8 mouse cellular contexts compared by ENCODE assay signal in the genomic region with DNA sequence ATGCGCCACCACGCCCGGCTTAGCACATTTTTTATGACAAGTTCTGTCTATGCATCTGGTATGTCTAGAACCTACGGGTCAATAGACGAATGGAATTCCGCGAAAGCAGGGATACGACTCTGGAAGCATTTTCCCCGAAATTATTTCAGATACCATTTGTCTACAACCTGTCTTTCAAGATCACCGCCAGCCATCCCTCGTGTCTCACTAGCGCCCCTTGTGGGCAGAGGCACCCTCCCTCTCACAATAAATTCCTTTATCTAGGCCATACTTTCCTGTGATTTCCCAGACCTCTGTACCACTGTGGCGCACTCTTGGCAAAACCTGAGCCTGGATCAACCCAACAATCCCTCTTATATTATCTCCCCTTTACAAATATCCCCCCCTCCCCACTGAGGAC. TPM values are rescaled to one million over a fixed set of nuclear protein-coding genes. Genes with fewer than 3 reads are reported as not detected.
DNase-seq lines count a peak whose midpoint lies in the region; ATAC-seq and TF ChIP-seq lines count a peak whose summit lies in the region.
"Had no signal": no experiment of that assay in that cellular context is flagged by ENCODE, and none has a peak within 500 bp of the region (broad histone marks: within the 10 kb centered on the region; RNA-seq: fewer than 3 reads in every experiment).

No protein-coding gene starts in this region.

- DNase-seq in midbrain, embryonic 10.5 days (ENCODE audit: low spot score): peak; percentile 55
- peak; percentile 60 for DNase-seq in WW6 (ENCODE audit: low read depth, low spot score)
- DNase-seq in cerebellum, adult 9-11 months: peak; percentile 77
- peak; percentile 87 for DNase-seq in induced T-regulatory cell, adult 2 months (ENCODE audit: low read depth)
- peak; percentile 62 for DNase-seq in lung, embryonic 14.5 days
- peak; percentile 75 to 90 for DNase-seq in spleen, postnatal 10 days (ENCODE audit: low spot score in 2 of 2)

- H3K4me1 ChIP-seq in midbrain, embryonic 10.5 days: peaks cover 17% of the 10 kb centered on the region
- H3K4me1 ChIP-seq in midbrain, embryonic 13.5 days (replicated peaks): peaks cover 10% of the 10 kb centered on the region
- H3K4me1 ChIP-seq in lung, embryonic 14.5 days (ENCODE audit: insufficient read depth): peaks cover 8% of the 10 kb centered on the region

- peak; percentile 69 for TF ChIP-seq CTCF in lung, embryonic 14.5 days (IDR thresholded peaks at IDR 0.05; ENCODE audit: low read depth)

- peak overlapping the region; percentile 76; the same call in 1 of the 2 replicates for H3K4me3 ChIP-seq in midbrain, embryonic 10.5 days
- H3K4me3 ChIP-seq in midbrain, embryonic 13.5 days (replicated peaks): no peak overlapping the region
- no peak overlapping the region for H3K4me3 ChIP-seq in lung, embryonic 14.5 days (ENCODE audit: low read depth, low read length)

- peaks cover 18% of the 10 kb centered on the region for H3K36me3 ChIP-seq in midbrain, embryonic 10.5 days
- H3K36me3 ChIP-seq in midbrain, embryonic 13.5 days: peaks cover 10% of the 10 kb centered on the region
- H3K36me3 ChIP-seq in lung, embryonic 14.5 days (ENCODE audit: insufficient read depth): peaks cover 20% of the 10 kb centered on the region; the same call in 1 of the 2 replicates

- no peak overlapping the region for H3K9ac ChIP-seq in midbrain, embryonic 13.5 days (replicated peaks)
- H3K9ac ChIP-seq in lung, embryonic 14.5 days: no peak overlapping the region

- 55% methylated on average over 13 of the region's 13 CpGs for WGBS in midbrain, embryonic 10.5 days
- WGBS in midbrain, embryonic 13.5 days: 58% methylated on average over 13 of the region's 13 CpGs
- WGBS in lung, embryonic 14.5 days: 54% methylated on average over 13 of the region's 13 CpGs

- H3K4me2 ChIP-seq in midbrain, embryonic 13.5 days (replicated peaks): no peak overlapping the region
- no peak overlapping the region for H3K4me2 ChIP-seq in lung, embryonic 14.5 days

- no peak for ATAC-seq in midbrain, embryonic 13.5 days
- ATAC-seq in lung, embryonic 14.5 days (ENCODE audit: insufficient read depth): no peak

- no peaks in the 10 kb centered on the region for H3K27me3 ChIP-seq in midbrain, embryonic 10.5 days (ENCODE audit: low read depth, poor library complexity, severe bottlenecking)
- 0 out of 2 replicates have a peak, but pooled peaks cover 5% of the 10 kb centered on the region for H3K27me3 ChIP-seq in midbrain, embryonic 13.5 days
- no peaks in the 10 kb centered on the region for H3K27me3 ChIP-seq in lung, embryonic 14.5 days (ENCODE audit: insufficient read depth, low read length)

- no peak overlapping the region for H3K27ac ChIP-seq in midbrain, embryonic 10.5 days (replicated peaks)
- no peak overlapping the region for H3K27ac ChIP-seq in midbrain, embryonic 13.5 days
- H3K27ac ChIP-seq in lung, embryonic 14.5 days (ENCODE audit: low read depth): no peak overlapping the region

- no peaks in the 10 kb centered on the region for H3K9me3 ChIP-seq in midbrain, embryonic 10.5 days (replicated peaks)
- H3K9me3 ChIP-seq in midbrain, embryonic 13.5 days: no peaks in the 10 kb centered on the region
- no peaks in the 10 kb centered on the region for H3K9me3 ChIP-seq in lung, embryonic 14.5 days (ENCODE audit: low read depth, low read length)

RNA-seq across cellular contexts. Expression of gene Vkorc1, which starts 1.0 kb away (rescaled TPM):
- polyA plus RNA-seq in midbrain, embryonic 10.5 days (2016; fragmentation: Nextera tagmentation; extraction: Ambion mirVana): 43.4 and 44.6 TPM in 2 replicates
- 51.9 and 54.9 TPM in 2 replicates for polyA plus RNA-seq in midbrain, embryonic 13.5 days (2015; fragmentation: Nextera tagmentation; extraction: Ambion mirVana)
- 127 and 129 TPM in 2 replicates for polyA plus RNA-seq in lung, embryonic 14.5 days (2014; fragmentation: Nextera tagmentation; extraction: Ambion mirVana)

RNA-seq across cellular contexts. Expression of gene Gm21974, which starts 1.1 kb away (rescaled TPM):
- polyA plus RNA-seq in midbrain, embryonic 10.5 days (2016; fragmentation: Nextera tagmentation; extraction: Ambion mirVana): not detected in 2 replicates
- not detected in 2 replicates for polyA plus RNA-seq in midbrain, embryonic 13.5 days (2015; fragmentation: Nextera tagmentation; extraction: Ambion mirVana)
- polyA plus RNA-seq in lung, embryonic 14.5 days (2014; fragmentation: Nextera tagmentation; extraction: Ambion mirVana): not detected in 2 replicates
- polyA plus RNA-seq: gonadal fat pad, adult 2 months had no signal

RNA-seq across cellular contexts. Expression of gene Prss53, which starts 5.6 kb away (rescaled TPM):
- polyA plus RNA-seq in midbrain, embryonic 10.5 days (2016; fragmentation: Nextera tagmentation; extraction: Ambion mirVana): 0.52 and 0.68 TPM in 2 replicates
- polyA plus RNA-seq in midbrain, embryonic 13.5 days (2015; fragmentation: Nextera tagmentation; extraction: Ambion mirVana): 0.53 and 1.0 TPM in 2 replicates
- 0.65 and 0.95 TPM in 2 replicates for polyA plus RNA-seq in lung, embryonic 14.5 days (2014; fragmentation: Nextera tagmentation; extraction: Ambion mirVana)

RNA-seq across cellular contexts. Expression of gene Bckdk, which starts 7.5 kb away (rescaled TPM):
- polyA plus RNA-seq in midbrain, embryonic 10.5 days (2016; fragmentation: Nextera tagmentation; extraction: Ambion mirVana): 128 and 130 TPM in 2 replicates
- polyA plus RNA-seq in midbrain, embryonic 13.5 days (2015; fragmentation: Nextera tagmentation; extraction: Ambion mirVana): 74.7 and 74.8 TPM in 2 replicates
- polyA plus RNA-seq in lung, embryonic 14.5 days (2014; fragmentation: Nextera tagmentation; extraction: Ambion mirVana): 152 and 169 TPM in 2 replicates

RNA-seq across cellular contexts. Expression of gene Kat8, which starts 15.9 kb away (rescaled TPM):
- 51.1 and 52.4 TPM in 2 replicates for polyA plus RNA-seq in midbrain, embryonic 10.5 days (2016; fragmentation: Nextera tagmentation; extraction: Ambion mirVana)
- polyA plus RNA-seq in midbrain, embryonic 13.5 days (2015; fragmentation: Nextera tagmentation; extraction: Ambion mirVana): 51.0 and 56.0 TPM in 2 replicates
- 39.5 and 42.8 TPM in 2 replicates for polyA plus RNA-seq in lung, embryonic 14.5 days (2014; fragmentation: Nextera tagmentation; extraction: Ambion mirVana)
